Mouse (Mus musculus) heart, embryonic 12.5 days (tissue): ENCODE results near the gene Col11a2. TPM values are rescaled to one million over a fixed set of nuclear protein-coding genes. Genes with fewer than 3 reads are reported as not detected.

Source experiments
- ATAC-seq: fragments of 200-750 bp; cut with Nextera tagmentation; 2 replicates; pipeline ENCODE4 v1.8.0; 2017; ENCODE audit warnings: moderate TSS enrichment, moderate library complexity; ENCODE audit not compliant: insufficient number of reproducible peaks, low FRiP score
- H3K27ac ChIP-seq: fragments of 300-500 bp; sonication (generic); 2 replicates; pipeline ENCODE4 v1.5.1; 2016; ENCODE audit warnings: mild to moderate bottlenecking, moderate library complexity; ENCODE audit not compliant: poor library complexity, severe bottlenecking
- H3K27me3 ChIP-seq: fragments of 300-500 bp; sonication (generic); replicated peaks from 2 replicates; pipeline ENCODE4 v1.6.1; 2016; ENCODE audit warnings: mild to moderate bottlenecking, moderate library complexity
- H3K36me3 ChIP-seq: fragments of 300-500 bp; sonication (generic); 2 replicates; pipeline ENCODE4 v1.6.1; 2016; ENCODE audit warnings: mild to moderate bottlenecking, moderate library complexity
- H3K4me1 ChIP-seq: fragments of 300-500 bp; sonication (generic); replicated peaks from 2 replicates; pipeline ENCODE4 v1.6.1; 2016; ENCODE audit warnings: mild to moderate bottlenecking
- H3K4me2 ChIP-seq: fragments of 300-500 bp; sonication (generic); 2 replicates; pipeline ENCODE4 v1.6.1; 2016; ENCODE audit warnings: mild to moderate bottlenecking, moderate library complexity
- H3K4me3 ChIP-seq: fragments of 300-500 bp; sonication (generic); 2 replicates; pipeline ENCODE4 v1.5.1; 2016; ENCODE audit warnings: mild to moderate bottlenecking
- H3K9ac ChIP-seq: fragments of 300-500 bp; sonication (generic); 2 replicates; pipeline ENCODE4 v1.6.1; 2016; ENCODE audit warnings: mild to moderate bottlenecking, moderate library complexity
- H3K9me3 ChIP-seq: fragments of 300-500 bp; sonication (generic); replicated peaks from 2 replicates; pipeline ENCODE4 v1.6.1; 2016; ENCODE audit warnings: mild to moderate bottlenecking, moderate library complexity
- WGBS: fragments of 180-500 bp; shearing (Covaris S2); methylation state at CpG from one replicate; pipeline ENCODE4 v1.1.7; 2016; 5-methylcytosine and 5-hydroxymethylcytosine counted together
- polyA plus RNA-seq: library from polyadenylated mRNA; unstranded; fragments of >200 nt; fragmentation: Nextera tagmentation; extraction: Ambion mirVana; gene quantifications from 2 replicates; pipeline ENCODE4 v1.2.1, GENCODE M21; 2016

Col11a2 gene
- polyA plus RNA-seq, 1 experiment from 2014 or later: 0.83 TPM

GRCm38 (mm10) chr17:34032806-34033205 is 6.4 kb upstream of the Col11a2 start:
- Histone ChIP-seq H3K4me3 (peak overlapping the region; percentile 92), H3K4me2 (peak overlapping the region; percentile 92), H3K9me3 (no peaks in the 10 kb centered on the region), H3K27ac (peak overlapping the region; percentile 94; the same call in 1 of the 2 replicates), H3K27me3 (peaks cover 7% of the 10 kb centered on the region), H3K4me1 (peaks cover 46% of the 10 kb centered on the region), H3K9ac (peak overlapping the region; percentile 94), H3K36me3 (peaks cover 61% of the 10 kb centered on the region)
- no peak for ATAC-seq
- WGBS: 50% methylated on average over 9 of the region's 9 CpGs

GRCm38 (mm10) chr17:34033441-34033840 is 5.8 kb upstream of the Col11a2 start:
- WGBS: 88% methylated on average over 9 of the region's 9 CpGs
- Histone ChIP-seq H3K27ac (no peak overlapping the region), H3K4me3 (peak overlapping the region; percentile 92; the same call in 1 of the 2 replicates), H3K36me3 (peaks cover 61% of the 10 kb centered on the region), H3K9ac (no peak overlapping the region), H3K9me3 (no peaks in the 10 kb centered on the region), H3K4me1 (peaks cover 45% of the 10 kb centered on the region), H3K4me2 (peak overlapping the region; percentile 92), H3K27me3 (peaks cover 14% of the 10 kb centered on the region)
- no peak for ATAC-seq

GRCm38 (mm10) chr17:34034064-34034463 is 5.2 kb upstream of the Col11a2 start:
- peaks cover 55% of the 10 kb centered on the region for H3K36me3 ChIP-seq

GRCm38 (mm10) chr17:34035517-34035916 is 3.7 kb upstream of the Col11a2 start:
- Histone ChIP-seq H3K9me3 (no peaks in the 10 kb centered on the region), H3K36me3 (peaks cover 42% of the 10 kb centered on the region), H3K4me1 (peaks cover 43% of the 10 kb centered on the region), H3K27ac (no peak overlapping the region), H3K4me2 (no peak overlapping the region), H3K9ac (no peak overlapping the region), H3K27me3 (peaks cover 31% of the 10 kb centered on the region), H3K4me3 (no peak overlapping the region)
- WGBS: 86% methylated on average over 9 of the region's 9 CpGs
- ATAC-seq: no peak

More at GRCm38 (mm10) chr17:34034064-34034463, 5.2 kb upstream of the Col11a2 start:
- Histone ChIP-seq H3K27me3 (peaks cover 18% of the 10 kb centered on the region), H3K4me1 (peaks cover 45% of the 10 kb centered on the region), H3K4me2 (no peak overlapping the region), H3K27ac (no peak overlapping the region), H3K9me3 (no peaks in the 10 kb centered on the region), H3K9ac (no peak overlapping the region), H3K4me3 (no peak overlapping the region)
- ATAC-seq: no peak
- 70% methylated on average over 10 of the region's 10 CpGs for WGBS

GRCm38 (mm10) chr17:34036647-34037046 is 2.6 kb upstream of the Col11a2 start:
- Histone ChIP-seq H3K9me3 (no peaks in the 10 kb centered on the region), H3K36me3 (peaks cover 42% of the 10 kb centered on the region), H3K4me2 (no peak overlapping the region), H3K4me1 (peaks cover 40% of the 10 kb centered on the region), H3K4me3 (no peak overlapping the region), H3K9ac (no peak overlapping the region), H3K27me3 (peaks cover 43% of the 10 kb centered on the region), H3K27ac (no peak overlapping the region)
- 76% methylated on average over 10 of the region's 10 CpGs for WGBS
- ATAC-seq: no peak

- Histone ChIP-seq H3K27me3 (peaks cover 49% of the 10 kb centered on the region), H3K4me1 (peaks cover 40% of the 10 kb centered on the region)
Measured at GRCm38 (mm10) chr17:34037241-34037640, 2.0 kb upstream of the Col11a2 start.

GRCm38 (mm10) chr17:34038440-34038839 is 797 bp upstream of the Col11a2 start:
- Histone ChIP-seq H3K4me3 (peak overlapping the region; percentile 30), H3K9me3 (no peaks in the 10 kb centered on the region), H3K27me3 (peaks cover 57% of the 10 kb centered on the region), H3K9ac (peak overlapping the region; percentile 58; the same call in 1 of the 2 replicates), H3K36me3 (peaks cover 42% of the 10 kb centered on the region), H3K4me1 (peaks cover 29% of the 10 kb centered on the region), H3K27ac (no peak overlapping the region), H3K4me2 (peak overlapping the region; percentile 63)
- ATAC-seq: peak; percentile 9; the same call in 1 of the 2 replicates
- WGBS: 11% methylated on average over 18 of the region's 21 CpGs

More at GRCm38 (mm10) chr17:34037241-34037640, 2.0 kb upstream of the Col11a2 start:
- H3K36me3 ChIP-seq: peaks cover 42% of the 10 kb centered on the region
- H3K27ac ChIP-seq: no peak overlapping the region
- no peaks in the 10 kb centered on the region for H3K9me3 ChIP-seq
- H3K4me3 ChIP-seq: no peak overlapping the region
- no peak overlapping the region for H3K9ac ChIP-seq
- no peak overlapping the region for H3K4me2 ChIP-seq
- 83% methylated on average over 7 of the region's 7 CpGs for WGBS
- no peak for ATAC-seq

- no peaks in the 10 kb centered on the region for H3K9me3 ChIP-seq
- no peak overlapping the region for H3K27ac ChIP-seq
- H3K9ac ChIP-seq: peak overlapping the region; percentile 58; the same call in 1 of the 2 replicates
- ATAC-seq: no peak
- peaks cover 32% of the 10 kb centered on the region for H3K36me3 ChIP-seq
- H3K4me2 ChIP-seq: peak overlapping the region; percentile 63
- peaks cover 23% of the 10 kb centered on the region for H3K4me1 ChIP-seq
- peaks cover 62% of the 10 kb centered on the region for H3K27me3 ChIP-seq
- WGBS: 28% methylated on average over 17 of the region's 17 CpGs
- H3K4me3 ChIP-seq: peak overlapping the region; percentile 30
Measured at GRCm38 (mm10) chr17:34039562-34040450, 569 bp downstream of the Col11a2 start.

GRCm38 (mm10) chr17:34045941-34046340 is 6.7 kb downstream of the Col11a2 start:
- no peaks in the 10 kb centered on the region for H3K36me3 ChIP-seq
- H3K9ac ChIP-seq: no peak overlapping the region
- H3K4me1 ChIP-seq: no peaks in the 10 kb centered on the region
- no peak overlapping the region for H3K27ac ChIP-seq
- ATAC-seq: no peak
- no peak overlapping the region for H3K4me2 ChIP-seq
- H3K9me3 ChIP-seq: peaks cover 15% of the 10 kb centered on the region
- no peak overlapping the region for H3K4me3 ChIP-seq
- 76% methylated on average over 14 of the region's 14 CpGs for WGBS
- H3K27me3 ChIP-seq: peaks cover 36% of the 10 kb centered on the region

GRCm38 (mm10) chr17:34047404-34048050 is 8.3 kb downstream of the Col11a2 start:
- 88% methylated on average over 5 of the region's 5 CpGs for WGBS

GRCm38 (mm10) chr17:34057224-34057623 is 18.0 kb downstream of the Col11a2 start:
- ATAC-seq: no peak
- H3K27me3 ChIP-seq: peaks cover 8% of the 10 kb centered on the region
- H3K9ac ChIP-seq: no peak overlapping the region
- no peaks in the 10 kb centered on the region for H3K4me1 ChIP-seq
- WGBS: 62% methylated on average over 7 of the region's 7 CpGs
- H3K4me3 ChIP-seq: no peak overlapping the region
- H3K4me2 ChIP-seq: no peak overlapping the region
- H3K27ac ChIP-seq: no peak overlapping the region
- no peaks in the 10 kb centered on the region for H3K9me3 ChIP-seq
- no peaks in the 10 kb centered on the region for H3K36me3 ChIP-seq

More at GRCm38 (mm10) chr17:34047404-34048050, 8.3 kb downstream of the Col11a2 start:
- H3K27me3 ChIP-seq: peaks cover 25% of the 10 kb centered on the region
- no peak overlapping the region for H3K4me3 ChIP-seq
- no peaks in the 10 kb centered on the region for H3K4me1 ChIP-seq
- H3K9me3 ChIP-seq: peaks cover 15% of the 10 kb centered on the region
- no peak overlapping the region for H3K9ac ChIP-seq
- H3K36me3 ChIP-seq: no peaks in the 10 kb centered on the region
- no peak for ATAC-seq
- no peak overlapping the region for H3K27ac ChIP-seq
- H3K4me2 ChIP-seq: no peak overlapping the region
